Mouse (Mus musculus) mouse trophoblast stem cell (cell line): ENCODE data around the gene Errfi1.

Source experiments
- in situ Hi-C, 2 experiments: fragments of 300-500 bp; cut with MseI, MboI; formaldehyde crosslinking; loops; 2 replicates in 1 of 2; 3 replicates in 1 of 2; pipeline ENCODE4 v1.15.1; 2025

The Errfi1 gene

DNA sequence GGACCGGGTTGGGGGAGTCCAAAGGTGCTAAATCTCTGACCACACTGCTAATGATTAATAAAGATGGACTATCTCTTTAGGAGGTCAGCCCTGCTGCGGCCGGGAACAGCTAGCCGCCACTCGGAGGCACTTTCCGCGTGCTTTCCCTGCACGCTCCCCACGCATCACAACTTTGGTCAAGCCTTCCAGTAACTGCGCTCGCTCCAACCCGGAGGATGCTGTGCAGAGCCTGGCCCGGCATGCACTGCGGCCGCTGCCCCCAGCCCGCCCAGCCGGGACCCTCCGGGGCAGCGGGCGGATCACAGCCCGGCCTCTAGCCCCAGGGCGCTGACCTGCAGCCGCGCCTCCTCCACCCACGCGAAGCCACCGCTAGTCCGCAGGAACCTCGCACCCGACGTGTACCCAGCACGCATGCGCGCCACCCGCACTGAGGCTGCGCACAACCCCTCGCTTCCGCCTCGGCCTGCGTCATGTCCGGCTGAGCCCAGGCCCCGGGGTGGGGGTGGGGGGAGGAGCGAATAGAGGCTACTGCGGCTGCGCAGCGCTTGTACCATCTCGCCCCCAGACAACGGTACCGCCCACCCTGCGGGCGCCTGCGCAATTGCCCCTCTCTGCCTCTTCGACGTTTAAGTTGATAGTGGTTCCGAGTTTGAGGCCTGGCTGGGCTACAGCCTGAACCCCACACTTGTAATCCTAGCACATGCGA is 55.9 kb downstream of the Errfi1 start:
- in situ Hi-C loops, result no loop called here

DNA sequence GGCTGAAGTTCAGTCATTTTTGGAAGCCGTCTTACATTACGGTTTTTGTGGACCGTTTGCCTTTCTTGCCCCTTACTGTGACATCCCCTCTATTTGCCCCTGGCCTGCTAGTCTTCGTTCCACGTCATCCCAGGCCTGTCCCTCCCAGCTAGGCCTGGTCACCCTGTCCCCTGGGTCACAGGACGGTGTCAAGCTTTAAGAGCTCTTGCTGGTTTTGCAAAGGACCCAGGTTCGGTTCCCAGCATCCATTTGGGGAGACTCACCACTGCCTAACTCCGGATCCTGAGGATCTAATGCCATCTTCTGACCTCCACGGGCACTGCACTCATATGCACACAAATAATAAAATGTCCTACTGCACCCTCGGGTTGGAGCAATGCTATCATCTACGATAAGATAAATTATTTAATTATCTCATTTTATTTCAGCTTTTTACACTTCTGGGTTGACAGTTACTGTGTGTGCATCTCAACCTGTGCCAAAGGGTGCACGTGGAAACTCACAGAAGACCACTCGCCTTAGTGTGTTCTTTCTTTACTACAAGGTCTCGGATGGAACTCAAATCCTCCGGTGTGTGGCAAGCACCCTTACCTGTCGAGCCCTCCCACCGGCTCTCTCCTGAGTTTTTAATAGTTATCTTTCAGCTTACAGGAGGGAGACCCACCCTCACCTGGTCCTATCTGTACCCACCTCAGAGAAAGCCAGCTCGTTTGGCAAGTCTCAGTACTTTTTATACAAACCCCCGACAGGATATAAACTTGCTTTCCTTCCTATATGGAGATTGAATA is 56.6 kb downstream of the Errfi1 start:
- in situ Hi-C loops, result no loop called here

DNA sequence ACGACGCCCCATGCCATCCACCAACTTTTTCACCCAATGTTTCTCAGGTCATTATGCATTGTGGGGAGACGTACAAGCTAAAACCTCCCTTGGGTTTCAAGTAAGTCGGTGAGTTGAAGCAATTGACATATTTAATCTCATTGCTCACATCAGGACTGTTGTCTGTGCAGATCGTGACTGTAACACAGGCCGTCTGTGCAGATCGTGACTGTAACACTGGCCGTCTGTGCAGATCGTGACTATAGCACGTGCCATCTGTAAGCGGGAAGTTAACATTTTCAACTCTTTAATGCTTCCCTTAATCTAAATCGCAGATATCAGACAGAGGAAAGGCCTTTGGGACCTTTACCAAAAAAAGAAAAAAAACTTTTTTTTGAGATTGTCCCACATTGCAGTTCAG is 60.0 kb downstream of the Errfi1 start:
- in situ Hi-C loops, result no loop called here

DNA sequence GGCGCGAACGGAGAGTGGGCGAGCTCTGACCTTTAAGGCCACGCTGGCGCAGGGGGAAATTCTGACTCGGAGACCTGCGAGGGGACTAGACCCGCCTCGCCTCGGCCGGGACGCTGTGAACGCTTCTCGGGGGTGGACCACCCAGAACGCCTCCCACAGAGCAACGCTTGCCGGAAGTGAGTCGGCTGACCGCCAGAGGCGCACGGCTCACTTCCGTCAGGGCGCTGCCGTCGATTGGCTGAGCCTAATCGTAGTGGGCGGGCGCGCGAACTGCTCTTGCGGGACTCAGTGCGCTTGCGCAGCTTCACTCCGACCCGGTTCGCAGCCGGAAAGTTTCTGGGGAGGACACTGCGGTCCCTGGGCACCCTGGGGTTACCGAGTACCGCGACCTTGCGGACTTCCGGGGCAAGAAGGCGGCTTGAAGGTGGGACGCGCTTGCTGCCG is 60.6 kb downstream of the Errfi1 start, which contains the start of the genes Park7 and Tnfrsf9:
TSS of gene Park7 (minus strand) at position 148 of the 444 bp plus-strand sequence.
TSS of gene Tnfrsf9 (plus strand) at position 273 of the 444 bp plus-strand sequence.
- in situ Hi-C loops, result no loop called here

DNA sequence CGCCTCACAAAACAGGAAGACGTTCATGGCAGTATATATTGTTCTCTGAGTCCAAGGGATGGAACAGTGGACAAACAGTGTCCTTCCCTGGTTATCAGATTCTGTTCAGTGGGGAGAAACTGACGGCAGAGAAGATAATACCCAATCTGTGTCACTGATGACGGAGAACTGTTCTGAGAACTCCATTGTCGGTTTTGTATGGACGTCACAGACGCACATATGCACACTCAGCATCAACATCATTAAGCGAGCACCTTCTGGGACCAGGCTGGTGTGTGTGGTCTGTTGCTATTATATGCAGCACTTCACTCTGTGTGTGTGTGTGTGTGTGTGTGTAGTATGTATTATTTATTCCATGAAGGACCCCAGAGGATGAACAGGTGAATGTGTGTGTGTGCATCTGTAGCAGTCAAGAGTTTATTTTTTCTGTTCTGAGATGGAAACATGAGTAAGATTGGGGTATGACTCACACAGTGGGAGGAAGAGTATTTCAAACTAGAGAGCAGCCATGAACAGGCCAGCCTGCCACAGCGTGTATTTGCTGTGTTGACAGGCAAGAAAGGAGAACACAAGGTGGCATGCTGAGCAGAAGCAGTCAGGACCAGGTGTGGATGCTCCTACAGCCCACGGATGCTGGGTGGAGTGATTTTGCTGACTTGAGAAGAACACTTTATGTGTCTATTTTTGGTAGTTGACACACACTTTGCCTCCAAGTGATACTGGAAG is 61.6 kb downstream of the Errfi1 start:
- in situ Hi-C loops, result no loop called here

DNA sequence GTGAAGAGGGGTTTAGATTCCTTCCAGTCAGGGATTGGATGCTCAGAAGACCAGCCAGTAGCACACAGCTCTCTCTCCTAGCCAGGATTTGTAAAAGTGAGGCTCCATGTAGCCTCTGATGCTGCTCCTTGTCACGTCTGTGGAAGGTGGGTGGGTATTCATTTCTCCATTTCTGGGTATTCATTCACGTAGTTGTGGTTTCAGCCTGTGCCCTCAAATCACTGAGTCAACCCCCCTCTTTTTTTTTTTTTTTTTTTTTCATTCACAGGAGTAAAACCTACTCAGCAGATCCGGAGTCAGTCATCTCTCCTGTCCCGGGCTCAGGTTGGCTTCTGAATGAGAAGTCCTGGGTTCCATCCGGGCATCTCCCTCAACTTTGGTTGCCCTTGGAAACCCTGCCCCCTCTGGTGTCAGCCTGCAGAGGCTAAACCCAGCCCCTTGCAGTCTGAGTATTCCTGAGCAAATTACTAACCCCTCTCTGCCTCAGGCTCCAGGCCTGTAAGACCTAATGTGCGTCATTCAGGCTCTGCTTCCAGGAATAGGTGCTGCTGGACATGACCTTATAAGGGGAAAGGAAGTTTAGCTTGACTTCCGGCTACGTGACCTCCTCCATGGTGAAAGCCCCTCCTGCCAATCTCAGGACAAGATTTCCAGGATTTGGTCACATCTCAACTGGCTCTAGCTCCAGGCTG is 63.8 kb downstream of the Errfi1 start:
- in situ Hi-C loops, result no loop called here
